Mouse (Mus musculus) v-Abl transformed pro-B cells (cell line): ENCODE measurements around the gene Olfr832.
"Not testable (repeated sequence)": the region's sequence is repeated elsewhere in the genome, so short reads cannot be mapped to it uniquely, and the experiment has no call there.

Experiments used
- in situ Hi-C, 2 experiments: fragments of 400-800 bp; cut with MboI; formaldehyde crosslinking; loops; one replicate each; pipeline ENCODE4 v1.15.1; 2025; ENCODE audit not compliant: unreplicated experiment in 2 of 2

Gene Olfr832

GRCm38 (mm10) chr9:18936822-18937221 lies at the start of gene Olfr832:
TSS of gene Olfr832 (plus strand) at chr9:18937122.
- in situ Hi-C loops, result not testable (repeated sequence)

GRCm38 (mm10) chr9:18907699-18908098 lies 29.2 kb upstream of the Olfr832 start:
- in situ Hi-C loops, result not testable (repeated sequence)

- in situ Hi-C loops, result not testable (repeated sequence)
These were observed 9.0 kb upstream of the Olfr832 start for GRCm38 (mm10) chr9:18927921-18928320.

GRCm38 (mm10) chr9:18962021-18962420 lies 25.1 kb downstream of the Olfr832 start:
- in situ Hi-C loops, result no loop called here

- in situ Hi-C loops, result no loop called here
These were observed 50.8 kb downstream of the Olfr832 start, which contains the start of gene Olfr834 for GRCm38 (mm10) chr9:18987690-18988089. TSS of gene Olfr834 (plus strand) at chr9:18987990.
